Mouse (Mus musculus) CD4-positive, CD25-positive, alpha-beta regulatory T cell, adult 2 months (primary cell): ENCODE data around the gene Pcnx2.

Experiments used
- DNase-seq: peaks from one replicate; pipeline ENCODE4 v3.0.0-alpha.2; 2012; ENCODE audit warnings: low read depth, low spot score

Gene Pcnx2

DNA sequence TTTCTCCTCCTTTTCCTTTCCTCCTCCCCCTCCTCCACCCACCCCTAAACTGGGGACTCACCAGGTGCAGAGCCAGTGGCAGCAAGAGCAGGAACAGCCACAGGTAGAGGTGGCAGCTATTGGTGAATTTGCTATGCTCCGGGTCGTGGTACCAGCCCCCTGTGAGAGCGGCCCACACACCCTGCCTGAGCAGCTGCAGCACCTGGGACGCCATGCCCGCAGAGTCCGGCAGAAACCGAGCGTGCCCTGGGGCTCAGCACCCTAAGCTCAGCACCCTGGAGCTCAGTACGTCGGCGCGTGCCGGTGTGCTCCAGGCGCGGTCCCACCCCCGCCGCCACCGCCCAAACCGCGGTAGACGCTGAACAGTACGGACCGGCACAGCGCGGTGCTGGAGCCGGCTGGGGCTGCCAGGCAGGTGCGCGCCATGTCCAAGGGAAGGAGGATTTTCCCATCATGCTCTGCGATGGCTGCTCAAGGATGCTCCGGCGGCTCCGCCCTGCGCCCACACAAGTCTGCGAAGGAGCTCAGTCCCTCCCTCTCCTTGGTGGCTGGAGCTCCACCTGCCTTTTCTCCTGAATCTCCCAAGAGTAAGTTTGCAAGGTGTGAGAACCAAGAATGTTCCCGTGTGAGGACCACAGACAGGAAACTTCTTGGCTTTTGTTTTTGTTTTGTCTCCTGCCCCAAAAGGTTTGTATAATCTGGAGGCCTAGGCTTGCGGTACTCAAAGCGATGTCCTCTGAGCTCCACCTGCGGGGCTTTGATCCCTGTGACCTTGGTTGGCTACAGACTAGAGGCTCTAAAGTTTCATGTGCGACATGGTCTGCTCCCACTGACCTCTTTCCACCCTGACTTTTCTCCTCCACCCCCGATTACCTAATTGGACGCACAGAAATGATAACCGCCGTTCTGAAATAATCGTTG, at the start of gene Pcnx2:
Gene Pcnx2, minus strand, starts transcription at position 450 of the 921 bp plus-strand sequence.
- DNase-seq: peak; percentile 9

DNA sequence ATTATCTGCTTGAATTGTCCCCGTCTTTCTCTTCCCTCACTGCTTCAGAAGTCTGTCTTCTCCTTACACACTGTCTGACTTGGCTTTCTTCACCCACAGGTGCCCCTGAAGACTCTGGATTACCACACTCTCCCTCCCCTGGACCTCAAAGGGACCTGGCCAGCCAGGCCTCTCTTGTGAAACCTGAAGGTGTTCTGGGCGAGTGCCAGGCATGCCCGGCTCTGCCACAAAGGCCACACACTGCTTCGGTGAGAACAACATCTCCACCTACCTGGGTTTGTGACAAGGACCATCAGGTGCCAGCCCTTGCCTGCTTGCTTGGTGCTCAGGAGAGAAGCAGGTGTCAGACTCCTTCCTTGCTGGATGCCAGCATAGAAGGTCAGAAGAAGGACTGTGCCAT, 46.4 kb upstream of the Pcnx2 start:
- no peak for DNase-seq

GRCm38 (mm10) chr8:125935649-125936048, 37.5 kb upstream of the Pcnx2 start:
- DNase-seq: peak; percentile 60

DNA sequence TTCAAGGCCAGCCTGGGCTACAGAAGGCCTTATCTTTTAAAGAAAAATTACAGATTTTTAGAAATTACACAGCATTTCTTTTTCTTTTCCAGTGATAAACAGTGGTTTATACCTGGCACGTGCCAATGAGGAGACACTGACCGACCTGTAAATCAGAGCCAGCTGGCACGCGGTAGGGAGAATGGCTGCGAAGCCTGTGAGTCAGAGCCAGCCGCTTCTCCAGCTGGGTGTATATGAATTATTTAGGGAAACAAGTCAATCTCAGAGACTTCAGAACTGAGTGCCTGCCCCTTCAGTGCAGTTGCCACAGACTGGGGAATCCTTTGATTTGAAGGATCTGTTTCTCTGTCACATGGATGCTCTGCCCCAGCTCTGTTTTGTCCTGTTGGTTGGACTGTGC, 33.7 kb upstream of the Pcnx2 start:
- DNase-seq: no peak

DNA sequence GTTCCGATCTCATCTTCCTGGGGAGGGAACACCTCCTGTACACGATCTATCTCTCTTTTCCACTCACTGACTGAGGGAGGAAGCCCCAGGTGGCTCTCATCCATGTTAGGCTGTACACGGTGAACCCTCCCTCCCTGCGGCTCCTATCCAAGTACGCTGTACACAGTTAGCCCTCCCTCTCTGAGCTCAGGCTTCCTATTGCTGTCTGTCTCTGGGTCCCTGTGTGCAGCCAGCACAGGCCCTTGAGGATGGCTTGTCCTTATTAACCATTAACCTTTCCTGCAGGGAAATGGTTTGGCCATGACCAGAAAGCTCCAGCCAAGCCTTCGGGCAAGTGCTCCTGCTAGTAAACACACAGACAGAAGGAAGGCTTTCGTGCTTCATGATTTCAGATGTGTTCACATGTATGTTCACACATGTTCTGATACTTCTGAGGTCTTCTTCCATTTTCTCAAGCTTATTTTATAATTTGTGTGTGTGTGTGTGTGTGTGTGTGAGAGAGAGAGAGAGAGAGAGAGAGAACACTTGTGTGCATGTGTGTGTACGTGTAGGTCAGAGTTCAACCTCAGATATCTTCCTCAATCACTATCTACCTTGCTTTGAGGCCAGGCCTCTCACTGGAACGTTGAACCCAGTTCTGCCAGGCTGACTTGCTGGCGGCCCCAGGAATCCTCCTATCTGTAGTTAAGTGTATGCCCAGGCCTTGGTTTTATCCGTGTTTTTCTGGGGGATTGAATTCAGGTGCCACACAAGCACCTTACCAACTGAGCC, 32.3 kb upstream of the Pcnx2 start:
- DNase-seq: no peak

- no peak for DNase-seq
These were observed 28.5 kb upstream of the Pcnx2 start for GRCm38 (mm10) chr8:125926636-125927035.

- DNase-seq: no peak
These were observed 24.2 kb upstream of the Pcnx2 start for GRCm38 (mm10) chr8:125922333-125922732.

GRCm38 (mm10) chr8:125920761-125921160, 22.6 kb upstream of the Pcnx2 start:
- DNase-seq: no peak

- no peak for DNase-seq
These were observed 22.2 kb upstream of the Pcnx2 start for GRCm38 (mm10) chr8:125920281-125920680.

- no peak for DNase-seq
These were observed 21.4 kb upstream of the Pcnx2 start for GRCm38 (mm10) chr8:125919560-125919959.

DNA sequence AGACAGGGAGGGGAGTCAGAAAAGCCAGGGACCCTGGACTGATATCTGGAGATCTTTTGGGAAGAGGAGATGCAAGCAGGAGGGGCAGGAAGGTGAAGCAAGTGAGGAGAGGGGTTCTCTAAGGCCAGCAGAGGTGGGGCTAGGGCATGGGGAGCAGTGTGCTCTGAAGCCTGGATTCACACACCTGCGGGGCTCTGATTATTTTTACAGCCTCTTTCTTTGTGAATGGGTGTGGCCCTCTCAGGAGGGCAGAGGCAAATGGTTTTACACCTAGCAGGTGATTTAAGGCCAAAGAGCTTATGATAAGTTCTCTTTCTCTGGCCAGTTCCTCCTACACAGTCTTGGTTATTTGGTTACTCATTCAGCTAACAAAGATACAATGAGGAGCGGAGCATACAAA, 20.6 kb upstream of the Pcnx2 start:
- no peak for DNase-seq

GRCm38 (mm10) chr8:125917013-125917412, 18.9 kb upstream of the Pcnx2 start:
- DNase-seq: no peak

- DNase-seq: no peak
These were observed 16.3 kb upstream of the Pcnx2 start for GRCm38 (mm10) chr8:125914386-125914785.

DNA sequence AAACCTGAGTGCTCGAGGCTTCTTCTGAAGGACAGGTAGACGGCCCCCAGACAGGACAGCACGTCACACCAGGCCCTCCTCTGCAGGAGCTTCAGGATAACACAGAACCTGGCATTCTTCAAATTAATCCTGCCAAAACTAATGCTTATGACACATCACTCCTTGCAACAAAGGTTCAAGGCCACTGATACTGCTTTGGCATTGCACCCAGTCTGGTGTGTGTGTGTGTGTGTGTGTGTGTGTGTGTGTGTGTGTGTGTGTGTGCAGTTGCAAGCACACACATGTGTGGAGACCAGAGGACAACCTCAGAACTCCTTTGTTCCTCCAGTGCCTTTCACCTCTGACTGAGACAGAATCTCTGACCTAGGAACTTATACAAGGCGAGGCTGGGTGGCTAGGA, 15.1 kb upstream of the Pcnx2 start:
- no peak for DNase-seq

- DNase-seq: no peak
These were observed 13.1 kb upstream of the Pcnx2 start for GRCm38 (mm10) chr8:125911229-125911580.

- DNase-seq: no peak
These were observed 12.5 kb upstream of the Pcnx2 start, which contains the start of gene Map3k21 for GRCm38 (mm10) chr8:125910365-125911228. TSS of gene Map3k21 (plus strand) at chr8:125910450.

- no peak for DNase-seq
These were observed 11.7 kb upstream of the Pcnx2 start for GRCm38 (mm10) chr8:125909661-125910364.

GRCm38 (mm10) chr8:125907311-125907710, 9.2 kb upstream of the Pcnx2 start:
- DNase-seq: no peak

DNA sequence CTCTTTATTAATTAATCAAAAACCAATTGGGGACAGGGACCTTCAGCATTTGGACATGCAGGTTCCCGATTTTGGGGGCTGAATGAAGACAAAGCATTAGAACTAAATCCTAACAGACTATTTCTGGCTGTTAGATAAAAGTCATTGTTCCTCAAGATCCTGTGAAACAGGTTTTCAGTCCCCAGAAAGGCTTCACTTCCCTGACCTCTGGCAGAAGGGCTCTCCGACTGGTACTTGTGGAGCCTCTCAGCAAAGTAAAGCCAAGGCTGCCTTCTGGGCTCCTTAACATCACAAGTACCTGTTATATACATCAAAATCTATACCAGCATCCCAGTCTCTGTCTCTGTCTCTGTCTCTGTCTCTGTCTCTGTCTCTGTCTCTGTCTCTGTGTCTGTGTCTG, 7.2 kb upstream of the Pcnx2 start:
- no peak for DNase-seq

DNA sequence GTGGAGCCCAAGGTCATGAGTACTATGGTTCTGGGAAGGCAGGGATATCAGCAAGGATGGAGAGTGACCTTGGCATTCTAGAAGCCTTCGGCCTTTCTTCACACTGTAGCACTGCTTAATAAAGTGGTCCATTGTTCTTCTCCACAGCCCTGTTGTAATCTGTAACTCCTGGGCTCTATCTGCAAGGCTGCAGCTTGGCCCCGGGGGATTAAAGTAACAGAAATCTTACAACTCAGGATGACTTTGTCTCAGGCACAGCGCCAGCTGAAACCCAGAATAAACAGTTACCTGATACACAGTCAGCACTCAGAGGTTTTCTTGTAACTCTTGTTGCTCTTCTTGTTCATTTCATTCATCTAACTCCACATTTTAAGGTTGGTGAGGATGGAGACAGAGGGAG, 4.4 kb upstream of the Pcnx2 start:
- DNase-seq: no peak

DNA sequence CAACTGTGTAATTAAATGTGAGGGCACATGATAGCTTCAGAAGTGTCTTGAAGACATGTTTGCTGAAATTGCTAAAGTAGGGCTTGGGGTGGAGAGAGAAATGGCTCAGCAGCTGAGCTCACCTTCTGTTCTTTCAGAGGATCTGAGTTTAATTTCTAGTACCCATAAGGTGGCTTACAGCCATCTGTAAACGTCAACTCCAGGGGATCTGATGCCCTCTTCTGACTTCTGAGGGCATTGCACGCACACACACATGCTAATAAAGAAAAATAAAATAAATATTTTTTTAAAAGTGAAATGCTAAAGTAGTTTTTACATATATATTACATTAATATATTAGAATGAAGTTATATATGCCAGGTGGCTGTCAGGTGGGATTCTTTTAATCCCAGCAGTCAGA, 3.0 kb upstream of the Pcnx2 start:
- DNase-seq: peak; percentile 6
